Mouse (Mus musculus): ENCODE results near the gene Pum1.

DNA sequence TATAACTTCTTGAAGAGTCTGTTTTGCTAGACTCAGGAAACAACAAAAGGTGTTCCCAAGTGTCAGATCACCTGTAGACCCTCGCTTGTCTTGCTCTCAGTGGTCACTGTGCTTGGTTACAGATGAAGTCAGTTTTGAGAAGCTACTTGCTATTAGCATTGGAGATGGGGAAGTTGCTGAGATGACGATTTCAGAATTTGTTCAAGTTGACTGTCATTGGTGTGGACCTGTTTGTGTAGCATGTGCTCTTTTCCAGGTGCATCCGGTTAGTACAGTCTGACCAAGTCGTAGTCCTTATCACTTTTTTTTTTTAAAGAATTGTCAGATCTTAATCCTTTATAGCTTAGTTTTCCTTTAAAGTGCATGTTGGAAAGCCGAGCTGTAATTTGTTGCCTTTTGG, 50.3 kb downstream of the Pum1 start:
- no peak for TF ChIP-seq CTCF (IDR thresholded peaks at IDR 0.05; ENCODE audit: control insufficient read depth, insufficient read depth, insufficient replicate concordance, low read depth, low read length)
- no peak for TF ChIP-seq POLR2A (IDR thresholded peaks at IDR 0.05; ENCODE audit: control insufficient read depth, low read depth, low read length)
